Mouse (Mus musculus): Measurements from ENCODE around the gene Gm10306. TPM values are rescaled to one million over a fixed set of nuclear protein-coding genes. Genes with fewer than 3 reads are reported as not detected.
A peak's percentile ranks its signal among the peaks of the same experiment; 100 is the strongest.

Gm10306 gene
- total RNA-seq (2021): not detected
- long read RNA-seq, experiment 1: 0 reads
- long read RNA-seq, experiment 2: 0 reads

DNA sequence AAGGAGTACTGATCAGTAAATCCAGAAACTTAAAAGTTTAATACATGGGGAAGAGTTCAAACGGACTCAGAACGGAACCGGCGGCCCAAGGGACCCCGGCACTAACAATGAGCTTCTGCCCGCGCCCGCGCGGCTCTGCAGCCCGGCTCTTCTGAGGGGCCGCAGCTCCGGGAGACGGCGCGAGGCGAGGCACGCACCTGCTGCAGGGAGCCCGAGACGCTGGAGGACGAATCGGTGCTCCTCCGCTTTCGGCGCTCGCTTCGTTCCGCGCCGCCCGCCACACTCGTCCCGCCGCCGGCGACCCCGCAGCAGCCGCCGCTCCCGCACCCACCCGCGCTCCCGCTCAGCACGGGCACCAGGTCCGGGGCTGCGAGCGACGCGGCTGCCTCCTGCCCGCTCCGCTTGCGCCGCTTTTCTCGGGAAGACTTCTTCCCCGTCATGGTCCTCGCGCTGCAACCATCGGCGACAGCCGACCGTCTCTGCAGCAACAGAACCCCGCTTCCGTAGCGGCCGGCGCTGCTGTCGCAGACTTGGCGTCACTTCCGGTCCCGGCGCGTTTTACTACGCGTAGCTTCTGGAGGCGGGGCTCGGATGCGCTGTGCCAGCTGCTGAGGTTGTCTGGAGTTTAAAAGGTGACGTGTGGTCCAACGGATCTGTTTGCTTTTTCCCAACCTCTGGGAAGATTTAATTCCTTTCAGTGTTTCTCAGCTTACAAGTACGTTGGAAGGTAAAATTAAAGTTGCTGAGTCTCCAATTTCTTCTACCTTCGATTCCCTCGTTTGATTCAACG, at the start of gene Gm10306, which contains the start of gene Caap1:
TSS of gene Gm10306 (plus strand) at position 282 of the 790 bp plus-strand sequence.
TSS of gene Caap1 (minus strand) at position 532 of the 790 bp plus-strand sequence.
- Histone ChIP-seq H3K4me3 (peak within 1 kb of the TSS; percentile 93), H3K27ac (peak within 1 kb of the TSS; percentile 89)
- peak; percentile 94 to 97 for DNase-seq (ENCODE audit: extremely low spot score in 1 of 2, low spot score in 2 of 2)
- intact Hi-C loops (cut with DNase I): loop anchor here (5.0 kb wide), 1 partner anchor 46 kb away; the partner anchor contains the start of gene Plaa
- no peak for TF ChIP-seq CTCF (IDR thresholded peaks at IDR 0.05)

DNA sequence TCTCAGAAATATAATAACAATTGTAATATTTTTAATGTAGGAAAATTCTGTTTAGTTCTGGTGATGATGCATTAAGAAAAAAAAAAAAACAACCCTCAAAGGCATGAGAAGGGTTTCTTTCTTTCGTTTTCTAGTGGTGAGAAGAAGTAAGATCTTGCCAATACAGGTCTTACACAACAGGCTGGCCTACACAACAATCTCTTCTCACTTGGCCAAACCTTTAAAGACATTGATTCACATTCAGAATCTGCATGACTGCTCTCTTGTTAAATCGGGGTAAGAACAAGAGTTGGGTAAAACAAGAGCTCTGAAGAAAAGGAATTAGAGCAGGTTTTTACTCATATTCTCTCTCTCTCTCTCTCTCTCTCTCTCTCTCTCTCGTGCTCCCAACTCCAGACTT, 41.0 kb upstream of the Gm10306 start:
- Histone ChIP-seq H3K4me3 (no peak overlapping the region), H3K27ac (no peak overlapping the region)
- DNase-seq (ENCODE audit: extremely low spot score in 1 of 2, low spot score in 2 of 2): no peak
- intact Hi-C loops (cut with DNase I): loop anchor here (5.0 kb wide), 1 partner anchor 508 kb away; no protein-coding TSS in a partner anchor
- no peak for TF ChIP-seq CTCF (IDR thresholded peaks at IDR 0.05)

- Histone ChIP-seq H3K4me3 (no peak overlapping the region), H3K27ac (no peak overlapping the region)
- TF ChIP-seq CTCF (IDR thresholded peaks at IDR 0.05): peak; percentile 76
- intact Hi-C loops (cut with DNase I): loop anchor here (5.0 kb wide), 1 partner anchor 510 kb away; no protein-coding TSS in a partner anchor
- DNase-seq (ENCODE audit: extremely low spot score in 1 of 2, low spot score in 2 of 2): peak; percentile 44 to 63
Measured at GRCm38 (mm10) chr4:94517631-94518030, 38.7 kb upstream of the Gm10306 start.

DNA sequence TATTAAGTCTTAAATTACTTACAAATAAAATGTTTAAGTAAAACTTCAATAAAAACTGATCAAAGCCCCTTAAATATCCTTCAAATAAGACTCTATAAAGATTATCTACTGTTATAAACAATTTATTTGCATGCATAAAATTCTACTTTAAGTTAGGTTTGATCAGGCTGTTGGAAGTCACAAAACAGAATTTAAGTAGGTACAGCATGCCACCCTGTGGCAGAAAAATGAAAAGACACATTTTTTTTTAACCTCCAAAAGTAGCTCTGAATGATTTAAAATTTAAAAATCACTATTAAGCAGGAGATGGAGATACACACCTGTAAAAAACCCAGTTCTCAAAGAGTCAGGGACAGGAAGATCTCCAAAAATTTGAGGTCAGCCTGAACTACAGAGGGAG, 33.0 kb upstream of the Gm10306 start:
- intact Hi-C loops (cut with DNase I): loop anchor here (5.0 to 10.0 kb wide), 2 partner anchors 409 to 1166 kb away; no protein-coding TSS in a partner anchor
- Histone ChIP-seq H3K27ac (no peak overlapping the region), H3K4me3 (no peak overlapping the region)
- TF ChIP-seq CTCF (IDR thresholded peaks at IDR 0.05): peak; percentile 60
- DNase-seq (ENCODE audit: extremely low spot score in 1 of 2, low spot score in 2 of 2): no peak

DNA sequence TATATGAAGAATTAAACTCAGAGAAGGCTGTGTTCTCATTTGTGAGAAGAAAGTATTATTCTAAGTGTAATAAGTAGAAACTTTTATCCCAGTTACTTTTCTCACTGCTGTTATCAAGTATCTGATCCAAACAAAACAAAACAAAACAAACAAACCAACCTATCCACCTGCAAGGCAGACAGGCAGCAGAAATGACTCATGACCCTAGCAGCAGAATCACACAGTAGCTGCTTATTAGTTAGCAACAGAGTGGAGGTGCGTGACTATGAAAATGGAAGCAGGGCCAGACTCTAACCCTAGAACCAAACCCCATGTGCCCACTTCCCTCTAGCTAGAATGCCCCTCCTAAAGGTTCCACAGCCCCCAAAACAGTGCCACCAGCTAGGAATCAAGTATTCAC, 26.9 kb upstream of the Gm10306 start:
- no peak for TF ChIP-seq CTCF (IDR thresholded peaks at IDR 0.05)
- DNase-seq (ENCODE audit: extremely low spot score in 1 of 2, low spot score in 2 of 2): no peak
- H3K27ac ChIP-seq: no peak overlapping the region
- no peak overlapping the region for H3K4me3 ChIP-seq
- intact Hi-C loops (cut with DNase I): loop anchor here (10.0 kb wide), 1 partner anchor 415 kb away; no protein-coding TSS in a partner anchor

- intact Hi-C loops (cut with DNase I): no loop called here
- DNase-seq (ENCODE audit: extremely low spot score in 1 of 2, low spot score in 2 of 2): no peak
- H3K4me3 ChIP-seq: no peak overlapping the region
- no peak overlapping the region for H3K27ac ChIP-seq
- no peak for TF ChIP-seq CTCF (IDR thresholded peaks at IDR 0.05)
Measured at GRCm38 (mm10) chr4:94533205-94533604, 23.1 kb upstream of the Gm10306 start.

DNA sequence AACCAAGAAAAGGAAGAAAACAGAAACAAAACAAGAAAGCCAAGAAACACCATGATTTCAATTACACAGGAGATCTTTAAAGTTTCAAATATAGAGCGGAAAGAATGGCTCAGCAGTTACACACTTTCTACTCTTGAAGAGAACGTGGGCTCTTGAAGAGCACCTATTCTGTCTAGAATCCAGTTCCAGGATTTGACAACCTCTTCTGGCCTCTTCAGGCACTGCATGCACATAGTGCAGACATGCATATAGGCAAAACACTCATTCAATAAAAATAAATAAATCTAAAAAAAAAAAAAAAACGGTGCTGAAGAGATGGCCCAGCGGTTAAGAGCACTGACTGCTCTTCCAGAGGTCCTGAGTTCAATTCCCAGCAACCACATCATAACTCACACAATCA, 13.3 kb upstream of the Gm10306 start:
- peak; percentile 2; the same call in 1 of the 2 replicates for TF ChIP-seq CTCF (IDR thresholded peaks at IDR 0.05)
- intact Hi-C loops (cut with DNase I): no loop called here
- H3K4me3 ChIP-seq: no peak overlapping the region
- DNase-seq (ENCODE audit: extremely low spot score in 1 of 2, low spot score in 2 of 2): no peak
- no peak overlapping the region for H3K27ac ChIP-seq

GRCm38 (mm10) chr4:94544321-94544720, 12.0 kb upstream of the Gm10306 start:
- Histone ChIP-seq H3K27ac (no peak overlapping the region), H3K4me3 (no peak overlapping the region)
- TF ChIP-seq CTCF (IDR thresholded peaks at IDR 0.05): no peak
- DNase-seq (ENCODE audit: extremely low spot score in 1 of 2, low spot score in 2 of 2): no peak
- intact Hi-C loops (cut with DNase I): no loop called here

GRCm38 (mm10) chr4:94554955-94555494, 1.3 kb upstream of the Gm10306 start:
- TF ChIP-seq CTCF (IDR thresholded peaks at IDR 0.05): no peak
- no peak overlapping the region for H3K27ac ChIP-seq
- no peak for DNase-seq (ENCODE audit: extremely low spot score in 1 of 2, low spot score in 2 of 2)
- intact Hi-C loops (cut with DNase I): loop anchor here (5.0 kb wide), 1 partner anchor 47 kb away; the partner anchor contains the start of gene Plaa
- H3K4me3 ChIP-seq: no peak overlapping the region

DNA sequence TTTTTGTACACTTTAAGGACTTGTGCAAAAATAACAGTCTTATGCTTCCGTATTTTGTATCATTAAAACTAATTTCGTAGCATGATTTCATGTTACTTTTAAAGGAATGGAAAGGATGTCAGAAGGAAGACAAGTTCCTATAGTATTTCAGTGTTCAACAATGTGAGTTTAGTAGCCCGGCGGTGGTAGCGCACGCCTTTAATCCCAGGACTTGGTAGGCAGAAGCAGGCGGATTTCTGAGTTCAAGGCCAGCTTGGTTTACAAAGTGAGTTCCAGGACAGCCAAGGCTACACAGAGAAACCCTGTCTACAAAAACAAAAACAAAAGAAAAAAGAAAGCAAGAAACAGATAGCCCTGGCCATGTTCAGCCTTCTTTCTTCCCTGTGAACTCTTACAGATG, 799 bp downstream of the Gm10306 start:
- intact Hi-C loops (cut with DNase I): loop anchor here (5.0 kb wide), 1 partner anchor 45 kb away; the partner anchor contains the start of gene Plaa
- TF ChIP-seq CTCF (IDR thresholded peaks at IDR 0.05): no peak
- DNase-seq (ENCODE audit: extremely low spot score in 1 of 2, low spot score in 2 of 2): no peak
- H3K4me3 ChIP-seq: peak overlapping the region; percentile 93
- H3K27ac ChIP-seq: peak overlapping the region; percentile 89; the same call in 1 of the 2 replicates

DNA sequence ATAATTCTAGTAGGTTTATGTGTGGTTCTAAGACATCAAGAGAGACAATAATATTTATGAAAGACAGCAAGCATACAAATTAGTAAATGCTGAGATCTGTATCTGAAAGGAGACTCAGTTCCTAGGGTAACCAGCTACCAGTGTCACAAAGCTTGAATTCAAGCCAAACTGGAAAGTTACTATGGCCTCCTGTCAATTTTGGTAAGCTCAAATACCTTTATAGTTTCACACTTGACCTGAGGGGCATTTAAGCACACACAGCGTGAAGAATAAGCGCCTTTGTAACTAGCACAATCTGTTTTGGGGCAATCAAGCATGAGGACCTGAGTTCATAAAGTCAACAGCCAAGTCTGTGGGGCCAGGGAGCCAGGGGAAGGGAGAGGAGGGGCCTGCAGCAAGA, 2.9 kb downstream of the Gm10306 start:
- TF ChIP-seq CTCF (IDR thresholded peaks at IDR 0.05): no peak
- no peak overlapping the region for H3K27ac ChIP-seq
- H3K4me3 ChIP-seq: no peak overlapping the region
- DNase-seq (ENCODE audit: extremely low spot score in 1 of 2, low spot score in 2 of 2): no peak
- intact Hi-C loops (cut with DNase I): loop anchor here (5.0 kb wide), 1 partner anchor 43 kb away; the partner anchor contains the start of gene Plaa

- intact Hi-C loops (cut with DNase I): no loop called here
- no peak for TF ChIP-seq CTCF (IDR thresholded peaks at IDR 0.05)
- H3K27ac ChIP-seq: no peak overlapping the region
Measured at GRCm38 (mm10) chr4:94560316-94560715, 4.0 kb downstream of the Gm10306 start.

More at GRCm38 (mm10) chr4:94560316-94560715, 4.0 kb downstream of the Gm10306 start:
- no peak overlapping the region for H3K4me3 ChIP-seq
- no peak for DNase-seq (ENCODE audit: extremely low spot score in 1 of 2, low spot score in 2 of 2)

All from left cerebral cortex, adult 2 months (tissue).